Mouse (Mus musculus) induced T-regulatory cell, adult 2 months (primary cell): Measurements from ENCODE around the gene Gm17720.
A peak's percentile ranks its signal among the peaks of the same experiment; 100 is the strongest.

Experiments
- DNase-seq: peaks from one replicate; pipeline ENCODE4 v3.0.0-alpha.2; 2012; ENCODE audit warnings: low read depth

The Gm17720 gene

GRCm38 (mm10) chr8:110102653-110103052 is at the start of gene Gm17720:
TSS of gene Gm17720 (minus strand) at chr8:110102753.
- DNase-seq = no peak

GRCm38 (mm10) chr8:110145538-110145937 is 43.0 kb upstream of the Gm17720 start:
- DNase-seq = peak; percentile 56

DNA sequence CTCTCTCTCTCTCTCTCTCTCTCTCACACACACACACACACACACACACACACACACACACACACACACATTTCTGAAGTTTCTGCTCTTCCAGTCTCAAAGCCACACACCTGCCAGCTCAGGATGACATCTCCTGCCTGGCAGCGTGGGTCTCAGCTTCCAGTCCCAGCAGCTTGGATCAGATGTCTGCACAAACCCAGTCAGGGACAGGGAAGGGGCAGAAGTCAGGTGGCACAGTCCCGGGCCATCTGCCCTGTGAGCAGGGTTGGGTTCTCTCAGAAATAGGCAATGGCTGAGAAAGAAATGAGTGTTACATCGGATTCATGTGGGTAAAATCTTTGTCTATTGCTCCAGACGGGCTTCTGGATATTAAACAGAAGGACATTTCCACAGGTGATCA is 38.2 kb upstream of the Gm17720 start:
- no peak for DNase-seq

DNA sequence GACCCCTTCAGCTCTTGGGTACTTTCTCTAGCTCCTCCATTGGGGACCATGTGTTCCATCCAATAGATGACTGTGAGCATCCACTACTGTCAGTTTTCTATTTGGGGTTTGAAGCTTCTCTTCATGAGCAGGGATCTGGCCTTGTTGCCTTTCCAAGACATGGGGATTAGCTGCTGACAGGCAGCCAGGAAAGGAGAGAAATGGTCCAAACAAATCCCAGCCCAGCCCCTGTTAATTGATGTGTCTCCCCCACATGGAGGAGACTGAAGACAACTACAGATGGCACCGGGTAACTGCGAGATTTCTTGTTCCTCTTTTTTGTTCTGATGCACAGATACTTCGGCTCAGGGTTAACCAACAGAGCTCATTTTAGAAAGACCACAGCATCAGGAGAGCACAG is 37.6 kb upstream of the Gm17720 start:
- no peak for DNase-seq

DNA sequence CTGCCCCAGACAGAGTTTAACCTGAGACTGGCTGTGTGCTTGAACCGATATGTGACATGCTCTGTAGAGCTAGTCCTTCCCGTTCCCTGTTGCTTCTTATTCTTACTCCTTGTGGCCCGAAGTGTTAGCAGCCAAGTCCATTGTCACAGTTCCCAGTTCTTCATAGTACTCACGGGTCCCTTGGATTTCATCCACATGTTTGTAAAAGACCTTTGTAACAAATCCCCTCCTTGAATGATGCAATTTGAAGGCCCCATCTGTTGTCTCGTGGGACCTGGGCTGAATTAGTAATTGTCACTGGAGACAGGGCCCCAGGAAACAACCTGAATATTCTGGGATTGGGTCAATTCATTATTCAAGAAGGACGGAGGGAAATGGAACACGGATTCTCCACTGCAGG is 33.0 kb upstream of the Gm17720 start:
- DNase-seq = no peak

DNA sequence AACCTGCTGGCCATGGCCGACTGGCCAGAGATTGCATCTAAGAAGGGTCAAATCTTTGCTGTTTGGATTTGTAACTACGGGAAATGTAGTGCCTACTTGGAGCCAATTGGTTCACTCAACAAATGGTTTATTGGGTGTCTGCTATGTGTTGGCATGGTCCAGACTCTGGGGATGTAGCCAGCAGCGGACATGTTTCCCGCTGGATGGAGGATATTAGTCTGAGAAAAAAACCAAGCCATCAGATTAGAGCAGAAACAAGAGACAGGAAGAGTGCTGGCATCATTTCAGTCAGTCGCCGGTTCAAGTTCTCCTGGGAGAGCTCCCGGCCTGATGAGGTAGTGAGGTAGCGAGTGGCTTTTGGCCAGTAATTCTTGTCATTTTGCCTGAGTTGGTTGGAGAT is 31.7 kb upstream of the Gm17720 start:
- DNase-seq = no peak

DNA sequence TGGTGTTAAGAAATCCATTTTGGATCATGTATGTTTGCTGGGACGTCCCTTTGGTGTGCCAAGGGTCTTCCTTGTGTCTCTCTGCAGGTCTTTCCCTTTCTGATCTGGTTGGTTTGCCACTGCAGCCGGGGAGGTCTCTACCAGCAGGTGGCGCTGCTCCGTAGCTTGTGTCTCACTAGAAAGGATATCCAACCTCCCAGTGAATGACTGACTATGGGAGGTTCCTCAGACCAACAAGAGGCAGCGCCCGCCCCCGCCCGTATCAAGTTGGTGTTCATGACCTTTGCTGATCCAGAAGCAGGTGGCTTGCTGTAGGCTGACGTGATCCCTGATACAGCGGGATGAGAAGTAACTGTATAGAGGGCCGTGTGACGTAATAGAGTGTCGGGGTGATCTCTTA is 28.0 kb upstream of the Gm17720 start:
- peak; percentile 61 for DNase-seq

- no peak for DNase-seq
Observed at GRCm38 (mm10) chr8:110119715-110120114, 17.2 kb upstream of the Gm17720 start.

DNA sequence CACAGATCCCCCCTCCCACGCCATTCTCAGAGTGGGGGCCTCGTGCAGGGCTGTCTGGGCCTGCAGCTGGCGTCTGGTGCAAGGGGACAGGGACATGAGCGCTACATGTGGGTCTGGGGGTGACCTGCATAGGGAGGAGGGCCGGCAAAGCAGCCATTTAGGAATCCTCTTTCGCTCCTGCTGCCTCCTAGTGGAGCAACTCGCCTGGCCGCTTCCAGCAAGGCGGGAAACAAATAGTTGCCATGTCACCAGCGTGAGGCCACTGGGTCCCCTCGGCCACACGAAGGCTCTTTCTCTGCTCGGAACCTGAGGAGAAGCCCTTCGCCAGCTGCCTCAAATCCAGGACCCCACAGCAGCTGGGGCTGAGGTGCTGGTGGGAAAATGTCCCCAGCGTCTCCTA is 877 bp downstream of the Gm17720 start:
- DNase-seq = no peak

GRCm38 (mm10) chr8:110100907-110101306 is 1.6 kb downstream of the Gm17720 start, which contains the start of gene Gm21964:
TSS of gene Gm21964 (plus strand) at chr8:110101207.
- DNase-seq = no peak

DNA sequence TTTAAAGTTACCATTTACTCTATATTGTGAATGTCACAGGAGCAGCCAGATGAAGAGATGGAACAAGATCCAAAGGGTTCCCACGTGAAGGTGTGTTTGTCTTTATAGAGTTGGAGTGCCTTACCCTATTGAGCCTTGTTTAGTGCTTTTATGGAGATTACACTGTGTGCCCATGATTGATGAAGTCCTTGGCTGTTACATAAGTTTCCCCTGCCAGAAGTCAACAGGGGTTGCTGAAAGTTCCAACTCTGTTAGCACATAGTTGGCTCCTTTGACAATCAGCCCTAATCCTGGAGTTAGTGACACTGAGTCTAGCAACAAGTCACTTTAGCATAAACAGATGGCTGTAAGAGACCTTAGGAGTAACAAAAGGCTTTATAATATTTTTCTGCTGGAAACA is 10.7 kb downstream of the Gm17720 start:
- DNase-seq = no peak

GRCm38 (mm10) chr8:110082416-110083105 is 20.0 kb downstream of the Gm17720 start:
- no peak for DNase-seq

DNA sequence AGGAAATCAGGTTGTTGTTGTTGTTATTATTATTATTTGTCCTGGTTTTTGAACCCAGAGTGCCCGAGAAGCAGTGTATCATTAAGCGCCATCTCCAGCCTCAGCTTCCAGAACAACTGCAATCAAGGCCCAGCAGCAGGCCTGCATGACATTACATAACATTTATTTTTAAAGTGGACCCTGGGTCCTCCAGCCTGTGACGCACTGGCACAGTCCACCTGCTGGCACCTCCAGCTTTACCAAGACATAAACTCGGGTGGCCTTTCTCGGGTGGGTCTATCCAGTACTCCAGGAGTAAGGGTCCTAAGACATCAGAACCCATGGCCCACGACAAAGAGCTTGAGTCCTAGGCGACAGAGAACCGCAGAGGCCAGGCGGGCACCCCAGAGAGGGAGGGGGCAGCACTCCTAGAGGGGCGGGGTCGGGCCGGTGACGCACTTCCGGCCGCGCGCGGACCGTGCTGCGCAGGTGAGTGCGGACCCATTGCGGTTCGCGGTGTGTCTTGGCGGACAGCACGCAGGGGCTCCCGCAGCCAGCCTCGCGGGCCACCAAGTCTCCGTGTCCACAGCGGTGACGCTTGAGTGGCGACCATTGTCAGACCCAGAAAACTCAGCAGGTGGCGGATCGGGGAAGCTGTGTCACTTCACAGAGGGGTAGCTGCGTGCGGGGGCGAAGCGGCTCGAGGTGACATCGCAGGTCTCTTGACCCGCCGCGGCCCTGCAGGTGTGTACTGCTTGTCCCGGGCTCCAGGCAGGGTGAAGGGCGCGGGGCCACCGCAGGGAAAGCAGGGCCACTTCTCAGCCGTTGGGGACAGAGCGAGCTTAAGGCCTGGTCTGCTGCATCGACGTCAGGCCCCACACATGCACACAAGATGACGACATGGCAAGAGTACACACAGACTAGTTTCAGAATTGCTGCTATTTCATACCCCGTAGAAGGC is 23.0 kb downstream of the Gm17720 start, which contains the start of gene Zfp612:
TSS of gene Zfp612 (plus strand) at position 465 of the 940 bp plus-strand sequence.
- DNase-seq = peak; percentile 55

DNA sequence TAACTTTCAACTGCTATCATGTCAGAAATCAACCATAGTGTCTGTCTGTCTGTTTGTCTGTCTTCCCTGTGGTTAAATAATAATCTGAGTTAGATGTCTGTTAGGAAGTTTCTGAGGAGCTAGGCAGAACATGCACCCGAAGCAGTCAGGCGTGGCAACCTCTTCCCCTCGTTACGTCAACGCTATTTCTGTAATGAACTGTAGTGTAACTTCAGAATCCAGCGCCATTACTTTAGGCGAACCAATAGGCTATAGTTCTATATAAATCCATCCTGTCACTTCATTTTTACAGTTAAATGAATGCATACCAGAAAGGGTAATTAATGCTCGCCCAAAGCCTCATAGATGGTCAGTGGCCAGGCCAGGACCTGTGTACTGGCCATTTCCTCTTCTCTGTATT is 28.1 kb downstream of the Gm17720 start:
- DNase-seq = no peak

DNA sequence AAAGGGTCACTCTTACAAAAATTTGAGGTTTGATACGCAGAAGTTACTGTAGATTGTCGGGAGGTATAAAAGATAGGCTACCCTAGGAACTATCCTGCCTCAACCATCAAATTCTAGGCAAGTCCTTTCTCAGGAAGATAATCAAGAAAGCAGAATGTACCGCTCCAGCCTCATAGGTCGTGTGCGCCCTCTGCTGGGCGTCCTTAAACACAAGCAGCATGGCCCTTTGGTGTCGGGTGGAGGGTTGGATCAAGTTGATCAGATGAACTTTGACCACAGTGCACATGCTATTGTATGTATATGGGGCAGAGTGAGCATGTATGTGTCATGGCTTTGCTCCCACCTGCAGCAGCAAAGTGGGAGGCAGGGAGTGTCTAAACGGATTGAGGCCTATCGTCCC is 31.0 kb downstream of the Gm17720 start:
- DNase-seq = peak; percentile 71

- DNase-seq = no peak
Observed at GRCm38 (mm10) chr8:110069706-110070105, 32.8 kb downstream of the Gm17720 start.

GRCm38 (mm10) chr8:110065676-110066075 is 36.9 kb downstream of the Gm17720 start:
- no peak for DNase-seq

- DNase-seq = no peak
Observed at GRCm38 (mm10) chr8:110064606-110065365, 37.8 kb downstream of the Gm17720 start.

DNA sequence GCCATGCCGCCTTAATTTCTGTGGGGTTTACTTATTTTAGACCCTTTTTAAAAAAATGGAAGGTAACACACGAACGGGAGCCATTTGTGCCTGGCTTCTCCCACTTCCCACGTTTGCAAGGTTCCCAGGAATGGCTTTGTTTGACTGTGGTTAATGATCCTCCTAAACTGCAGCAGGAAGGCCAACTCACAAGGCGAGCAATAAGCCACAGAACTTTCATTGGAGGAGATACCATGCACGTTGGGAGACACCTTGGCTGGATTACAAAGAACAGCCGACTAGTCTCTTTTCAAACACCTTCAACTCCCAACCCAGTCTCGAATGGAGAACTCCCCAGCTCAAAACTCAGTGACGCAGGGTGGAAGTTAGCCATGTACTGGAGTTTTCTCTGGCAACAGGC is 38.4 kb downstream of the Gm17720 start:
- DNase-seq = no peak

DNA sequence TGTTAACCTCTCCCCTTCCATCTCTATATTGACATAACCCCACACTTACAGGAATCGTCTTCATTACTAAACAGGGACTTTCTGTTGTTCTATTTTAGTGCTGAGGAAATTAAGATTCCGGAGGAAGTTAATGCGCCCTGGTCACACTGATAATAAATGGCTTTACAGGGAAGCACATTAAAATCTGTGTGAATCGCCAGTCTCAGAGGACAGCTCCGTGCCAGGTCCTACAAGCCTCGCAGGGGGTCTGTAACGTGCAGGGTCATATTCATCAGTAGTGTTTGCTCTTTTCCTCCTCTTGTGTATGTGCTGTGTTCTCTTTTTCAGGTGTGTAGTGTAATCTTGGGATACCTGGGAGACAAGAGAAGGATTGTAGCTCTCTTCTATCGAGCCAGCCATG is 44.3 kb downstream of the Gm17720 start:
- no peak for DNase-seq

GRCm38 (mm10) chr8:110051208-110051607 is 51.3 kb downstream of the Gm17720 start:
- no peak for DNase-seq

- no peak for DNase-seq
Observed at GRCm38 (mm10) chr8:110040509-110040908, 62.0 kb downstream of the Gm17720 start.
